Mouse (Mus musculus) adrenal gland, postnatal 0 days (tissue): Measurements from ENCODE around the gene Xlr3a. TPM values are rescaled to one million over a fixed set of nuclear protein-coding genes. Genes with fewer than 3 reads are reported as not detected.

Source experiments
- polyA plus RNA-seq: library from polyadenylated mRNA; unstranded; fragments of >200 nt; fragmentation: Nextera tagmentation; extraction: Ambion mirVana; gene quantifications from 2 replicates; pipeline ENCODE4 v1.2.1, GENCODE M21; 2015

Xlr3a gene
- polyA plus RNA-seq = 1.9 and 3.3 TPM in 2 replicates

GRCm38 (mm10) chrX:73096941-73097508 is at the start of gene Xlr3a:
Gene Xlr3a, minus strand, starts transcription at chrX:73097095.

DNA sequence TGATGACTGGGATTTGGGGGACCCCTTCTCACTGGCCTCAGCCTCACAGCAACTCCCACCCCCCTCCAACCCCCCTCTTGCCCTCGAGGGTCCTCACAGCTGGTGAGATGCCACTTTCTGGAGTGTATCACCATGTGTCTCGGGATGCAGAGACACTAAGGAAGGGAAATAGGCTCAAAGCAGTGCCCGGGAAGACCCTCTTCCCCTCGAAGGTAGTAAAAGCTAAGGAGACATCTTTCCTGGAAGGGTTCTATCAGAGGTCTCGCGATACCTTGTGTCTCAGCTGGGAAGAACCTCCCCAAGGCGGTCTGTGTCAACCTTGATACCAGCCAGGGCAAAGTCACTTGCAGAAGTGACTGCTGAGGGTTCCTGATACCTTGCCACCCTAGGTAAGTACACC is 19.9 kb upstream of the Xlr3a start, which contains the start of gene Gm14685:
Gene Gm14685, plus strand, starts transcription at position 301 of the 400 bp plus-strand sequence.

DNA sequence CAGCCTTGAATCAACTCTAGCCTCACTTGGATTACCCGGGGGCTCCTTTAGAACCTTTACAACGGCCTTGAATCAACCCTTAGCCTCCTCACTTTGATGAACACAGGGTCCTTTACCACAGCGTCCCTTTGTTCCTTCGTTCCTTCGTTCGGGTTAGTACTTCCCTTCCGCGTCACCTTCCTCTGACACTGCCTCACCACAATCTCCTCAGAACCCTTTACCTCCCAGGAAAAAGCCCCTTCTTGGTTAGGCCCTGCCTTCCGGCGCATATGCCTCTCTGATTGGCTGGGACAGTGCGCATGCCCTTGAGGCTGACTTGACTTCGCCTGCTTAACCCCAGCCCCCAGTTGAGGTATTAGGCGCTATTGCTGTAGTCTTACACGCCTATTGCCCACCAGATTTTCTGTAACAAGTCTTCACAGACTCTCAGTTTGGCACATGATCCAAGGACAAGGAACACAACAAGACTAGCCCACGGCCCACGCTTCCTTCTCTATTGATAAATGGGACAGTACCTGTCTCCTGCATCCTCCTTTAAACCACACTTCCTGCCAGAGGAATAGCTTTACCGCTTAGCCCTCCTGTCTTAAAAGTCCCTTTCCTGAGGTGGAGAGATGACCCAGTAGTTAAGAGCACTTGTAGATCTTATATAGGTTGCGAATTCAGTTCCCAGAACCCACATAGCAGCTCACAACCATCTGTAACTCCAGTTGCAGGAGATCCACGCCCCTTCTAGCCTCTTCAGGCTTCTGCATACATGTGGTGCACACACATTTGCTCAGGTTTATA is 14.4 kb downstream of the Xlr3a start, which contains the start of gene Xlr4a:
Gene Xlr4a, minus strand, starts transcription at position 212 of the 789 bp plus-strand sequence.

DNA sequence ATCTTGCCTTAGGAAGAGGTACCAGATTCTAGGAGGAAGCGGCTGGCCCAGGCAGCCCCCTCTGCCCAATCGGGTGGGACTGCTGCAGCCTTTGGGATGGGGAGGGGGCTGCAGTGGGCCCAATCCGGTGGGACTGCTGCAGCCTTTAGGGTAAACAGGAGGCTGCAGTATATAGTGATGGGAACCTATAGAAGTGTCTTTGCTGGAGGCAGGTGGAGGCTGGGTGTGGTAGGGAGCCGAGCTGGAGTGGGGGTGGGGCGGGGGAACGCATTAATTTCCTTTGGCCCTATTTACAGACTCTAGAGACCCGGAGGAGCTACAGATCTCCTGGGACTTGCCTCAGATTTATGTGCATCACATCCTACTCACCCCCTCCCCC is 32.5 kb downstream of the Xlr3a start, which contains the start of gene Pnma3:
Gene Pnma3, plus strand, starts transcription at position 373 of the 379 bp plus-strand sequence.

DNA sequence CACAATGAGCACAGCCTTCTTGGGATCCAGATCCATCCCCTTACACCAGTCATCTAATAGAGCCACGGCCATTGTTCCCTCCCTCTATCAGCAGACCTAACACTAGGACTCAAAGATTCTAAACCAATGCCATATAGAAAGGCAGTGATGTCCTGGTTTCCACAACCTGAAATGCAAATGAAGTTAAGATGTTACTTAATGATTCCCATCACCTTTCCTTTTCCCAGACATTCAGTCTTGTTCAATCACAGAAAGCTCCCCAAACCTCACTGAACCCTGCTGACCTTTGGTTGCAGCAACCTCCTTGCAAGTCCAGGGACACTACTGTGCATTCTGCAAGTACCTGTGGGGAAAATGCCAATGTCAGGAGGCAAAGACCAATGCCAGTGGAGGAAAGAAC is 59.9 kb downstream of the Xlr3a start, which contains the start of gene Pnma5:
Gene Pnma5, minus strand, starts transcription at position 101 of the 400 bp plus-strand sequence.

Other genes with a start within 250 kb of the Xlr3a start
- 102 and 113 TPM in 2 replicates for gene Cetn2, start 178.7 kb downstream of the Xlr3a start, polyA plus RNA-seq
- gene Nsdhl, start 178.5 kb downstream of the Xlr3a start, polyA plus RNA-seq = 14.3 and 15.7 TPM in 2 replicates
- 5.5 and 6.3 TPM in 2 replicates for gene Zfp185, start 109.8 kb downstream of the Xlr3a start, polyA plus RNA-seq
- gene Pnma5, start 60.0 kb downstream of the Xlr3a start, polyA plus RNA-seq = 0.05 TPM in 1 of 2 replicates, not detected in the other
- gene Pnma3, start 32.3 kb downstream of the Xlr3a start, polyA plus RNA-seq = 0.46 and 0.48 TPM in 2 replicates
- gene Xlr4a, start 14.6 kb downstream of the Xlr3a start, polyA plus RNA-seq = 1.5 and 1.6 TPM in 2 replicates
- gene Gm14685, start 20.0 kb upstream of the Xlr3a start, polyA plus RNA-seq = 0.06 and 0.09 TPM in 2 replicates
- gene Xlr5b, start 51.7 kb upstream of the Xlr3a start, polyA plus RNA-seq = not detected in 2 replicates
- gene DXBay18, start 52.4 kb upstream of the Xlr3a start, polyA plus RNA-seq = not detected in 2 replicates
- gene Spin2d, start 79.9 kb upstream of the Xlr3a start, polyA plus RNA-seq = not detected in 2 replicates
- 3.0 and 18.5 TPM in 2 replicates for gene Xlr3b, start 95.1 kb upstream of the Xlr3a start, polyA plus RNA-seq
- gene Xlr4b, start 117.2 kb upstream of the Xlr3a start, polyA plus RNA-seq = 0.62 and 9.2 TPM in 2 replicates
- 17.5 and 22.4 TPM in 2 replicates for gene F8a, start 131.2 kb upstream of the Xlr3a start, polyA plus RNA-seq
- 0.14 TPM in 1 of 2 replicates, not detected in the other for gene Xlr4c, start 146.0 kb upstream of the Xlr3a start, polyA plus RNA-seq
- not detected in 2 replicates for gene Xlr3c, start 168.3 kb upstream of the Xlr3a start, polyA plus RNA-seq
- 0.19 TPM in 1 of 2 replicates, not detected in the other for gene Xlr5a, start 195.9 kb upstream of the Xlr3a start, polyA plus RNA-seq
- not detected in 2 replicates for gene Xlr5c, start 195.9 kb upstream of the Xlr3a start, polyA plus RNA-seq
- gene Gm45015, start 239.7 kb upstream of the Xlr3a start, polyA plus RNA-seq = not detected in 2 replicates
- 4.1 and 4.5 TPM in 2 replicates for gene Zfp275, start 245.5 kb upstream of the Xlr3a start, polyA plus RNA-seq